Mouse (Mus musculus): Measurements from ENCODE around the gene Defa20. TPM values are rescaled to one million over a fixed set of nuclear protein-coding genes. Genes with fewer than 3 reads are reported as not detected.
"Not testable (repeated sequence)": the region's sequence is repeated elsewhere in the genome, so short reads cannot be mapped to it uniquely, and the experiment has no call there.

Gene Defa20
- total RNA-seq (2021) = not detected
- long read RNA-seq, experiment 1 = 0 reads
- long read RNA-seq, experiment 2 = 0 reads

DNA sequence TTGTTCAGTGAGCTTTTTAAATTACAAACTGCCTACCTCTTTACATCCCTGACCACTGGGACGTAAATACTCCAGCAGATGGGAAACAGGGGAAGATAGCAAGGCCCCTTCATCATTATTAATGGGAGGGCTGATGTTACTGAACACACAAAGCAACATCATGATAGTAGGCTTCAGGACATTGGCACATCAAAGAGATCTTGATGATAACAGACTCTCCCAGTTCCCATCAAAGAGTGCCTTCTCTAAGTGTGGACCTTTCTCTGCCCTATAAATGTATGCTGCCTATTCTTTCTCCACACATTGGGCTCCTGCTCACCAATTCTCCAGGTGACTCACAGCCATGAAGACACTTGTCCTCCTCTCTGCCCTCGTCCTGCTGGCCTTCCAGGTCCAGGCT lies at the start of gene Defa20:
Defa20 (plus strand) TSS at position 301 of the 400 bp plus-strand sequence.
- not testable (repeated sequence) for DNase-seq (ENCODE audit: low spot score in 2 of 2)

DNA sequence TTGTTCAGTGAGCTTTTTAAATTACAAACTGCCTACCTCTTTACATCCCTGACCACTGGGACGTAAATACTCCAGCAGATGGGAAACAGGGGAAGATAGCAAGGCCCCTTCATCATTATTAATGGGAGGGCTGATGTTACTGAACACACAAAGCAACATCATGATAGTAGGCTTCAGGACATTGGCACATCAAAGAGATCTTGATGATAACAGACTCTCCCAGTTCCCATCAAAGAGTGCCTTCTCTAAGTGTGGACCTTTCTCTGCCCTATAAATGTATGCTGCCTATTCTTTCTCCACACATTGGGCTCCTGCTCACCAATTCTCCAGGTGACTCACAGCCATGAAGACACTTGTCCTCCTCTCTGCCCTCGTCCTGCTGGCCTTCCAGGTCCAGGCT lies 19.7 kb downstream of the Defa20 start, which contains the start of gene Defa32:
Defa32 (plus strand) TSS at position 301 of the 400 bp plus-strand sequence.
- not testable (repeated sequence) for DNase-seq (ENCODE audit: low spot score in 2 of 2)

Other genes with a start within 250 kb of the Defa20 start
- not detected for gene Defa27, start 193.7 kb upstream of the Defa20 start, total RNA-seq (2021)
- gene Defa29, start 182.2 kb upstream of the Defa20 start, total RNA-seq (2021) = not detected
- gene Defa2, start 130.7 kb upstream of the Defa20 start, total RNA-seq (2021) = not detected
- gene Defa33, start 117.4 kb upstream of the Defa20 start, total RNA-seq (2021) = not detected
- gene Defa36, start 81.8 kb upstream of the Defa20 start, total RNA-seq (2021) = not detected
- not detected for gene Gm7849, start 52.7 kb upstream of the Defa20 start, total RNA-seq (2021)
- not detected for gene Defa32, start 19.8 kb downstream of the Defa20 start, total RNA-seq (2021)
- not detected for gene Defa37, start 56.1 kb downstream of the Defa20 start, total RNA-seq (2021)
- gene Defa28, start 73.7 kb downstream of the Defa20 start, total RNA-seq (2021) = not detected
- gene Gm7861, start 85.2 kb downstream of the Defa20 start, total RNA-seq (2021) = not detected
- not detected for gene Defa26, start 108.9 kb downstream of the Defa20 start, total RNA-seq (2021)
- not detected for gene Defa17, start 146.5 kb downstream of the Defa20 start, total RNA-seq (2021)
- not detected for gene Defa34, start 156.5 kb downstream of the Defa20 start, total RNA-seq (2021)
- not detected for gene AY761184, start 194.4 kb downstream of the Defa20 start, total RNA-seq (2021)
- gene Defa24, start 225.2 kb downstream of the Defa20 start, total RNA-seq (2021) = not detected